Mouse (Mus musculus): ENCODE results near the gene Pgr. TPM values are rescaled to one million over a fixed set of nuclear protein-coding genes. Genes with fewer than 3 reads are reported as not detected.
A peak's percentile ranks its signal among the peaks of the same experiment; 100 is the strongest.

Pgr gene
- polyA plus RNA-seq (2015; fragmentation: Nextera tagmentation; extraction: Ambion mirVana) = 0.06 and 0.12 TPM in 2 replicates

- H3K27me3 ChIP-seq (replicated peaks; ENCODE audit: insufficient read depth, low read length) = peaks cover 22% of the 10 kb centered on the region; the same call in 1 of the 2 replicates
- peak within 1 kb of the TSS; percentile 38 for H3K4me3 ChIP-seq (ENCODE audit: low read depth, low read length)
- no peaks in the 10 kb centered on the region for H3K9me3 ChIP-seq (ENCODE audit: low read length)
- WGBS = under 1% methylated on average over 16 of the region's 16 CpGs
- peak; percentile 10 for DNase-seq (ENCODE audit: low spot score)
- peak within 1 kb of the TSS; percentile 71 for H3K4me2 ChIP-seq (replicated peaks; ENCODE audit: low read depth, low read length)
- H3K4me1 ChIP-seq (ENCODE audit: insufficient read depth, low read depth, low read length) = peaks cover 9% of the 10 kb centered on the region; the same call in 1 of the 2 replicates
- ATAC-seq = no peak
- TF ChIP-seq CTCF (IDR thresholded peaks at IDR 0.05) (no peak), EP300 (IDR thresholded peaks at IDR 0.05) (no peak)
- H3K27ac ChIP-seq (ENCODE audit: low read length) = no peak within 1 kb of the TSS
- H3K9ac ChIP-seq (replicated peaks; ENCODE audit: low read depth) = no peak within 1 kb of the TSS
- no peaks in the 10 kb centered on the region for H3K36me3 ChIP-seq (ENCODE audit: insufficient read depth, low read length)
These were observed at the start of gene Pgr for GRCm38 (mm10) chr9:8899616-8900202. TSS of gene Pgr (plus strand) at chr9:8899833.

- ATAC-seq (no peak), DNase-seq (ENCODE audit: low spot score) (no peak)
- no peaks in the 10 kb centered on the region for H3K9me3 ChIP-seq (ENCODE audit: low read length)
- no peaks in the 10 kb centered on the region for H3K36me3 ChIP-seq (ENCODE audit: insufficient read depth, low read length)
- H3K27me3 ChIP-seq (replicated peaks; ENCODE audit: insufficient read depth, low read length) = no peaks in the 10 kb centered on the region
- no peaks in the 10 kb centered on the region for H3K4me1 ChIP-seq (ENCODE audit: insufficient read depth, low read depth, low read length)
- H3K9ac ChIP-seq (replicated peaks; ENCODE audit: low read depth) = no peak overlapping the region
- H3K4me2 ChIP-seq (replicated peaks; ENCODE audit: low read depth, low read length) = no peak overlapping the region
- WGBS = 53% methylated on average over 2 of the region's 2 CpGs
- no peak overlapping the region for H3K4me3 ChIP-seq (ENCODE audit: low read depth, low read length)
- H3K27ac ChIP-seq (ENCODE audit: low read length) = no peak overlapping the region
- TF ChIP-seq CTCF (IDR thresholded peaks at IDR 0.05) (no peak), EP300 (IDR thresholded peaks at IDR 0.05) (no peak)
These were observed 42.2 kb upstream of the Pgr start for GRCm38 (mm10) chr9:8857455-8857854.

- H3K27ac ChIP-seq (ENCODE audit: low read length) = no peak overlapping the region
- ATAC-seq = no peak
These were observed 31.1 kb upstream of the Pgr start for GRCm38 (mm10) chr9:8868511-8868910.

GRCm38 (mm10) chr9:8895205-8895604 lies 4.4 kb upstream of the Pgr start:
- Histone ChIP-seq H3K4me3 (ENCODE audit: low read depth, low read length) (no peak overlapping the region), H3K36me3 (ENCODE audit: insufficient read depth, low read length) (no peaks in the 10 kb centered on the region), H3K9ac (replicated peaks; ENCODE audit: low read depth) (no peak overlapping the region), H3K27ac (ENCODE audit: low read length) (no peak overlapping the region), H3K4me2 (replicated peaks; ENCODE audit: low read depth, low read length) (no peak overlapping the region), H3K4me1 (ENCODE audit: insufficient read depth, low read depth, low read length) (peaks cover 6% of the 10 kb centered on the region; the same call in 1 of the 2 replicates), H3K27me3 (replicated peaks; ENCODE audit: insufficient read depth, low read length) (peaks cover 6% of the 10 kb centered on the region; the same call in 1 of the 2 replicates), H3K9me3 (ENCODE audit: low read length) (no peaks in the 10 kb centered on the region)
- no peak for TF ChIP-seq CTCF (IDR thresholded peaks at IDR 0.05)
- TF ChIP-seq EP300 (IDR thresholded peaks at IDR 0.05) = no peak
- 64% methylated on average over 5 of the region's 5 CpGs for WGBS
- no peak for DNase-seq (ENCODE audit: low spot score)
- ATAC-seq = no peak

More at GRCm38 (mm10) chr9:8868511-8868910, 31.1 kb upstream of the Pgr start:
- Histone ChIP-seq H3K27me3 (replicated peaks; ENCODE audit: insufficient read depth, low read length) (no peaks in the 10 kb centered on the region), H3K9ac (replicated peaks; ENCODE audit: low read depth) (no peak overlapping the region), H3K9me3 (ENCODE audit: low read length) (no peaks in the 10 kb centered on the region), H3K4me1 (ENCODE audit: insufficient read depth, low read depth, low read length) (no peaks in the 10 kb centered on the region), H3K36me3 (ENCODE audit: insufficient read depth, low read length) (no peaks in the 10 kb centered on the region), H3K4me2 (replicated peaks; ENCODE audit: low read depth, low read length) (no peak overlapping the region), H3K4me3 (ENCODE audit: low read depth, low read length) (no peak overlapping the region)
- no peak for DNase-seq (ENCODE audit: low spot score)
- 76% methylated on average over 2 of the region's 2 CpGs for WGBS
- TF ChIP-seq EP300 (IDR thresholded peaks at IDR 0.05) = no peak
- TF ChIP-seq CTCF (IDR thresholded peaks at IDR 0.05) = no peak

GRCm38 (mm10) chr9:8900203-8901012 lies 775 bp downstream of the Pgr start:
- Histone ChIP-seq H3K27ac (ENCODE audit: low read length) (no peak overlapping the region), H3K4me2 (replicated peaks; ENCODE audit: low read depth, low read length) (peak overlapping the region; percentile 71), H3K4me1 (ENCODE audit: insufficient read depth, low read depth, low read length) (peaks cover 9% of the 10 kb centered on the region; the same call in 1 of the 2 replicates), H3K9me3 (ENCODE audit: low read length) (no peaks in the 10 kb centered on the region), H3K27me3 (replicated peaks; ENCODE audit: insufficient read depth, low read length) (peaks cover 22% of the 10 kb centered on the region; the same call in 1 of the 2 replicates), H3K36me3 (ENCODE audit: insufficient read depth, low read length) (no peaks in the 10 kb centered on the region), H3K4me3 (ENCODE audit: low read depth, low read length) (peak overlapping the region; percentile 38), H3K9ac (replicated peaks; ENCODE audit: low read depth) (no peak overlapping the region)
- peak; percentile 10 for DNase-seq (ENCODE audit: low spot score)
- TF ChIP-seq CTCF (IDR thresholded peaks at IDR 0.05) = no peak
- peak; percentile 66 for ATAC-seq
- WGBS = 3% methylated on average over 36 of the region's 41 CpGs

GRCm38 (mm10) chr9:8901013-8901646 lies 1.5 kb downstream of the Pgr start:
- H3K27ac ChIP-seq (ENCODE audit: low read length) = no peak overlapping the region
- DNase-seq (ENCODE audit: low spot score) (peak; percentile 7), ATAC-seq (peak; percentile 20)
- H3K36me3 ChIP-seq (ENCODE audit: insufficient read depth, low read length) = no peaks in the 10 kb centered on the region
- peak overlapping the region; percentile 71 for H3K4me2 ChIP-seq (replicated peaks; ENCODE audit: low read depth, low read length)
- no peak overlapping the region for H3K9ac ChIP-seq (replicated peaks; ENCODE audit: low read depth)
- no peak for TF ChIP-seq CTCF (IDR thresholded peaks at IDR 0.05)
- no peak for TF ChIP-seq EP300 (IDR thresholded peaks at IDR 0.05)
- peaks cover 22% of the 10 kb centered on the region; the same call in 1 of the 2 replicates for H3K27me3 ChIP-seq (replicated peaks; ENCODE audit: insufficient read depth, low read length)
- under 1% methylated on average over 25 of the region's 36 CpGs for WGBS
- H3K9me3 ChIP-seq (ENCODE audit: low read length) = no peaks in the 10 kb centered on the region
- H3K4me3 ChIP-seq (ENCODE audit: low read depth, low read length) = peak overlapping the region; percentile 38
- H3K4me1 ChIP-seq (ENCODE audit: insufficient read depth, low read depth, low read length) = peaks cover 9% of the 10 kb centered on the region; the same call in 1 of the 2 replicates

Measured in lung, postnatal 0 days (tissue).